Mouse (Mus musculus) WW6 (cell line): Measurements from ENCODE around the gene St3gal2.
"Not testable (repeated sequence)": the region's sequence is repeated elsewhere in the genome, so short reads cannot be mapped to it uniquely, and the experiment has no call there.

Experiments used
- DNase-seq: peaks from one replicate; pipeline ENCODE4 v3.0.0-alpha.2; 2013; ENCODE audit warnings: low read depth, low spot score

St3gal2 gene

DNA sequence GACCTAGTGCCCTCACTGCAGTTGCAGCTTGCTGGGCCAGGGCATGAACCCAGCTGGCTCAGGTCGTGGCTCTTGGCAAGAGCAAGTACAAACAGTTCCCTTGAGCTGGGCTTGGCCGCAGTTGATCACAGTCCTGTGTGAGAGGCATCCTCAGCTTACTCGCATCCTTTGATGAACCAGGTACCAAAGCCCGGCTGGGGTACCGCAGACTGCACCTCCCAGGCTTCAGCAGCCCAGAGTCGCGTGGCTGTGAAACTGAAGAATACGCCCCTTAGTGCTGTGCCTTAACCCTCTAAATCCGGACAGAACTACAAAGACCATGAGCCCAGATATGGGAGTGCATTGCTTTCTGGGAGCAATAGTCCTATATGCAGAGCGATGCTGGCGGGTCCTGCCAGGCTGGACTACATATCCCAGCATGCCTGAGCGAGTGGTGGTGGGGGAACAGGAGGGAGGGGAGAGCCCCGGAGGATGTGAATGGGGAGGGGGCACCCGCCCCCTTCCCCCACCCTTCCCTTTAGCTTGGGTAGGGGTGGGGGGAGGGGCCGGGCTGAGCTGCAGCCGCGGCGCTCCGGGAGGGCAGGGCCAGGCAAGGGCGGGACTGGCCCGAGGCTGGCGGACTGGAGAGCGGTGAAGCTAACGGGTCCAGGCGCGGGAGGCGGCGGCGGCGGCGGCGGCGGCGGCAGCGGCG is at the start of gene St3gal2:
TSS of gene St3gal2 (plus strand) at position 582 of the 691 bp plus-strand sequence.
- peak; percentile 93 for DNase-seq

DNA sequence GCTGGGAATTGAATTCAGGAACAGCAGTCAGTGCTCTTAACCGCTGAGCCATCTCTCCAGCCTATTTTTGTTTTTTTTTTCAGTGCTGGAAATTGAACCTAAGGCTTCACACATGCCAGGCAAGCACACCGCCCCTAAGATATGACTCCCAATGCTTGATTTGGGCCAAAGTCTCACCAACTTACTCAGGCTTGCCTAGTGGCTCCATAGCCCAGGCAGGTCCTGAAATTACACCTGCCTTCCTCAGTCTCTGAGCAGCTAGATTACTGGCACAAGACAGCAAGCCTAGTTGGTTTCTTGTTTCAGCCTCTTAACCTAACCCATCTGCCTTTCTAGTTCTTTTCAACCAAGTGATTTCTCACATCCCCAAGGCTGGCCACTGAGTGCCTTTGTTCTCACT is 49.2 kb upstream of the St3gal2 start:
- DNase-seq: no peak

DNA sequence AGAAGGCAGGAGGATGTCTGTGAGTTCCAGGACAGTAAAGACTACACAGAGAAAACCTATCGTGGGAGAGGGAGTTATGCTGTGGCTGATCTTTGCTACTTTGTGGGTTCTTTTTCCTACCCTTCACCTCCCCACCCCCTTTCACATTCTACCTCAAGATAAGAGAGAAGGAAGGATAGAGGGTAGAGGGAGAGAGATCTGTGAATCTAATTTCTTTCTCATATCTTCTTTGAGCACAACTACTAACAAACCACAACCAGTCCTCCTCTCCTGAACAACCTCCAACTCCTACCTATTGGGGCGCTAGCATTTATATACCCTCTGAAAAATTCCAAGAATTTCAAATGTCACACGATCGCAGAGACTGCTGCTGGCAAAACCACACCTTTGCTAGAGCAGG is 41.9 kb upstream of the St3gal2 start:
- no peak for DNase-seq

DNA sequence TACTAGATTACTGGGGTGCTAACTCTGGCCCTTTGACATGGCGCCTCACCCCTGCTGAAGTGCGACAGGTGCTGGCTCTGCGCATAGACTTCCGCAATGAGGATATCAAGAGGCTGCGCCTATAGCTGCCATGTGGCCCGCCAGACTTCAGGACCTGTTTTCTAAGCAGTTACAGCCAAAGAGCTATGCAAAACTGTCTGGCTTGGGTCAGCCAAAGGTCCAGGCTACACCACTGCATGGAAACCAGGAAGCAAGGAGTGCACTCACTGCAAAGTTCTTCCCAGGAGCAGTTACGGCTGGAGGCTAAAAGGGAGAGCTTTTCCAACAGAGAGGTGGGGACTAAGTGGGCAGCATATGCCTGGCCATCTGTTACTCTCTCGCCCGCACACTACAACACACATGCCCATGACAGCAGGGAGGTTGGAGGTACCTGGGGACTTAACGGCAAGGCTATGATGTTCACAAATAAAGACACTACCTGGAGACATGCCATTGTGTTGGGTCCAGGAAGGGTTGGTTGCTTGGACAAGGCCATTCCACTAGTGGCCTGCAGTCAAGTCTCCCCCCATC is 37.9 kb upstream of the St3gal2 start:
- DNase-seq: no peak

DNA sequence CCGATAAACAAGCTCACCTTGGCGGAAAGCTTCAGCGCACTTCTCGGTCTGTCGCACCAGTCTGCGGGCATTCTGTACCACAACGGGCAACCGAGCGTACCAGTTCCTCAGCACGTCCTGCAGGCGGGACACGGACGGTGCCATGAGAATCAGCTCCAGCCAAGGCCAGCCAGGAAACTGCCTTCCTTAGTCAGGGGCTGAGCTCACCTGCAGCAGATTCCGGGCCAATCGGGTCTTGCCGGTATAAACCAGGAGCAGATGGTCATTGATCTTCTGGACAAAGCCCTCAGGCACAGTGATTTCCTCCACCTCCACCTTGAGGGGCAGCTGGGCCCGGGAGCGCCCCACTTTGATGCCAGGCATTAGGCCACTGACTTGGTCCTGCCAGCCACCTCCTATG is 35.9 kb upstream of the St3gal2 start:
- DNase-seq: no peak

DNA sequence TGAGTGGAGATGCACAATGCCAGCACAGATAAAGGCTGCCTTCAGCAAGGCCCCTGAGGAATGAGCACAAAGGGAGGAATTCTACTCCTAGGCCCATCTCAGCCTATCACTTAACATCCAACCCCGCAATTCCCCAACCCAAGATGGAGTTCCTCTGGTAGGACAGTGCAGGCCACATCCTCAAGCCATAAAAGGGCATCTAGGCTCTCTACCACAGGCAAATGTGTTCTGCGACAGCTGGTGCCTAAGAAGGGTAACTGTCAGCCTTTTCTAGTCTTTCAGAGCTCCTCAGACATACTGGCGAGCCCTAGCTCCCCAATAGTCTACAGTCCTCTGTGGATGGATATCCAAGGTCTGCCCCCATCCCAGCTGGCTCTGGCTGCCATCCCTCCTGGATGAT is 33.1 kb upstream of the St3gal2 start:
- no peak for DNase-seq

DNA sequence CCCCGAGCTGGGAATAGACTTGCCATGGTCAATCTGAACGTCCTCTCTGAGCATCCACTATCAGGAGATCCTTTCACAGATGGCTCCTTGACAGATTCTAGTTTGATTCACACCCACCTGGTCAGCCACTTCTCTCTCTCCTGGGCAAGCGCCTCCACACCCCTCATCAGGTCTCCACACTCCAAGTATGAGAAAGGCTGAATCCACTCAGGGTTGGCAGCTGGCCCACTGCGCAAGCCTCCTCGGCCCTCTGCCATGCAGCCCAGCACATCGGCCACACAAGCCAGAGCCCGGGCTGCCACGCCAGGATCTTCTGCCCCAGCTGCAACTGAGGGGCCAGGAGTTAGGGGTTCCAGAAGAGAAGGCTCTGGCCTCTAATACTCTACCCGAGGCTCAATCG is 32.2 kb upstream of the St3gal2 start:
- no peak for DNase-seq

DNA sequence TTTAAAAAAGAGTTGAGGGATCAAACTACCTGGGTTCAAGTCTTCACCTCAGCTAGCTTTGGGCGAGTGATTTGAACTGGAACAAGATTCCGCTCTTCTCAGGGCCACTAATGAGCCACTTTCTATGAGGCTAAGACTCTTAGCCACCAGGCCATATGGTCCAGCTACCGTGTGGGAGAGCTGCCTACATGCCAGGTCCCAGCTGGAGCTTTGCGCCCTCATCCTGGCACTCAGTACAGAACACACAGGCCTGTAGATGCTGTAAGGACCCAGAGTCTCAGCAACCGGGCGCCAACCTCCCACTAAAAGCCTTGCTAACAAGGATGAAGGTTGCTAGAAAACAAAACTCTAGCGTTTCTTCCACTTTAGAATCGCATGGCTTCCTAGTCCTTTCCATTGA is 31.3 kb upstream of the St3gal2 start:
- DNase-seq: no peak

DNA sequence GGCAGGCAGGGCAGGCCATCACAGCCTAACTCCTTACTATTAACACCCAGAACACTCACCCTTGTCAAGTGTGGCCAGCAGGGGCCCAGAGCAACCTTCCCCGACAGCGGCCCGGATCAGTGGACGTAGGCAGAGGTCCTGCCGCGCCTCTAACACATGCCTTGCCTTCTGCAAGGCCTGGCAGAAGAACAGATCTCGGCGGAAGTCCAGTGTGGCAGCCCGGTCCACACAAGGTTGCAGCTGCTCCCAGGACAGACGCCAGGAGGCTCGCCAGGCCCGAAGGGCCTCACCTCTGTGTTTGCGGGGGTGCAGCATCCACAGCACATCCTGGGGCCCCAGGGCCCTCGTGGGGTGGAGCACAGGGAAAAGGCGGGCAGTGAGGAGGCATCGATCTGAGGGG is 30.9 kb upstream of the St3gal2 start:
- DNase-seq: no peak

DNA sequence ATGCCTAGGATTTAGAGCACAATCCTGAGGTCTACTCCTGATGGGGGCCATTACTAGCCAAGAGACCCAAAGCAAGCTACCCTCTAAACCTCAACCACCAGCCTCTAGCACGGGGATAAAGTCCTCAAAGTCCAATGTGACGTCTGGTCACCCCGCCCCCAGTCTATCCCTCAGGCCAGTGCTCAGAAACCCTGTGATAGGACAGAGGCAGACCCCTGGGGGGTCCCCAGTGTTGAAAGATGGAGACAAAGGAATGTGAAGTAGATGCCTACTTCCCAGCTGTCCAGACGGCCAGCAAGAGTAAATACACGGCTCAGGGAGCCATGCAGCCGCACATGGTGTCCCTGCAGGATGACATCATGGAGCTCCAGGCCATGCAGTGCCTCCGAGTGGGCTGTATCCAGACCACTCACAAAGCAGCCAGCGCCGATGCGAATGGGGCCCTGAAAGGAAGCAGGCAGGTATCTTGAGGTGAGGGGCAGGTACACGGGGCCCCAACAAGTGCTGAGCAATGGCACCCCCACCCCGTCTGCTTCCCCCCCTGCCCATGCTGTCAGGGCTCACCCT is 29.7 kb upstream of the St3gal2 start:
- no peak for DNase-seq

DNA sequence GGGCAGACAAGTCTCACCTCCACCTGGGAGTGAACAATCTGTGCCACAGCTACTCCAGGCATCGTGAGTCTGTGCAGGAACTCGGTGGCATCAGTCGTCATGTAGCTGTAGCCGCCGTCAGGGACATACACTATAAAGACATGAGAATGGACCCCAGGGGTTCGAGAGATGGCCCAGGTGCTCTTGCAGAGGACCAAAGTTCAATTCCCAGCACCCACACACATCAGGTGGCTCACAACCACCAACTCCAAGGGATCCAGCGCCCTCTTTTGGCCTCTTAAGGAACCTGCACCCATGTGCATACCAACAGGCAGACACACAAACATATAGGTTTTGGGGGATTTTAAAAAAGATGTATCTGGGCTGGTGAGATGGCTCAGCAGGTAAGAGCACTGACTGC is 27.7 kb upstream of the St3gal2 start:
- DNase-seq: no peak

DNA sequence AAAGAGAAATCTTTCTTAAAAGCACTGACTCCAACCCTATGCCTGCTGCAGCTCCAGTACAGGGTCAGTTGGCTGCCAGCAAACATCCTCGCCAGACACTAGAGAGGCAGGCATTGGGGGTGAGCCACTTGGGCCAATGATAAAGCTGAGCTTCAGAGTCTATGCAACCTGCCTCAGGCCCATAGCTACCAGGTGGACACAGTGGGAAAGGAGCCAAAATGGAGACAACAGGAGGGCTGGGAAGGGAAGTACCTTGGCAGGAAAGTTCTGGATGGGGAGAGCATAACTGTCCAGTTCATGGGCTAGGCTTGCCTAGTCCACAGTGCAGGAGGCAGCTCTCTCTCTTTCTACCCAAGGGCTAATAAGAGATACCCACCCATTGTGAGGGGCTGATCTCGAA is 26.8 kb upstream of the St3gal2 start:
- DNase-seq: no peak

DNA sequence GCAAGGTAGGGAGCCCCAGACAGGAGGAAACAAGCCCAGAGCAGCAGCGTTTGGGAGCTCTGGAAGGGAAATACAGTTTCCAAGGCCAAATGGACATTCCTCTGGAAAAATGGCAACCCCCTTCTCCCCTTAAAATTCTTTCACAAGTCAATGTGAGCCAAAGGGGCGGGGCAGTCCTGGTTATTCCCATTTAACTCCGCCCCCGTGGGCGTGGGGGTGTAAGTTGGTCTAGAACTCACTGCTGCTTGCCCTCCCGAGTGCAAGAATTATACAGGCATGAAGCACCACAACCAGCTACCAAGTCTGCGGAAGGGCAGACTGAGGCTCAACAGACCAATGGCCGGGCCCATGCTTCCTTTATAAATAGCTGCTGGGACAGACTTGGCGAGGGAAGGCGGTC is 24.9 kb upstream of the St3gal2 start:
- DNase-seq: no peak

DNA sequence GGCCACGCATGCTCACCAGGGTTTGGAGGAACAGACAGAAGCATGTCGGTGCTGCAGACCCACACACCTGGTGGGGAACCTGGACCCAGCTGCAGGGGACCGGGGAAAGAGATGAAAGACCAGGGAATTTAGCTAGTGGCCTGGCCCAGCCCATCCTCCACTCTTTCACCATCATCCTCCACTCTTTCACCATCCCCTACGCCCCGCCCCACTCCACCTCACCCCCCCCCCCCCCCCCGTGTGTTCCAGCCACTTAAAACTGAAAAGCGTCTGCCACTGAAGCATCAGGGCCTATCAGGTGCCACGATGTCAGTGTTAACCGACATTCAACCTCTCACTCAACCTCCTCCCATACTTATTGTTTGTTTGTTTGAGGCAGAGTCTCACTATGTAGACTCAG is 24.5 kb upstream of the St3gal2 start:
- DNase-seq: no peak

DNA sequence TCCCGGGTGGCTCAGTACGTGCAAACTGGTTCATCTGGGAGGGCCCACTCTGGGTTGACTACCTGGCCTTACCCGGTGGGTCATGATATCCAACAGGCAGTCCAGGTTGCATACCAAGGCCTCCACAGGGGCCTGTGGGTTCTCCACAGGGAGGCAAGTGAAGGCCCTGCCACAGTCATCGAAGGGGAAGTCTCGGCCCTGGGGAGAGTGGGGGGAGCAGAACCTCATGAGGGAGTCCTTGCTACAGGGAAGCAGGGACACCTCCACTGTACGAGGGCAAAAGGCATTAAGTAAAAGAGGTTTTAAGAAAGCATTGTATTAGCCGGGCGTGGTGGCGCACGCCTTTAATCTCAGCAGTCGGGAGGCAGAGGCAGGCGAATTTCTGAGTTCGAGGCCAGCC is 23.9 kb upstream of the St3gal2 start:
- no peak for DNase-seq

DNA sequence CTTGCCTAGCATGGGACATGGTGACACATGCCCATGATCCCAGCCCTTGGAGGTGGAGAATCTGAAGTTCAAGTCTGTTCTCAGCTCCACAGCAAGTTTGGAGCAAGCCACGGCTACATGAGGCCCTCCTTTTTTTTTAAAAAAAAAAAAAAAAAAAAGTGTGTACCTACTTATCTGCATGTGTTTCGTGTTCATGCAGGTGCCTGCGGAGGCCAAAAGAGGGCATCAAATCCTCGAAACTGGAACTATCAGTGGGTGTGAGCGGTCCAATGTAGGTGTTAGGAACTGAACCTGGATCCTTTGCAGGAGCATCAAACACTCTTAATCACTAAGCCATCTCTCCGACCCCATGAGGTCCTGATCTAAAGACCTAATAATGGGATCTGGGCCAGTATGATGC is 22.2 kb upstream of the St3gal2 start:
- DNase-seq: no peak

DNA sequence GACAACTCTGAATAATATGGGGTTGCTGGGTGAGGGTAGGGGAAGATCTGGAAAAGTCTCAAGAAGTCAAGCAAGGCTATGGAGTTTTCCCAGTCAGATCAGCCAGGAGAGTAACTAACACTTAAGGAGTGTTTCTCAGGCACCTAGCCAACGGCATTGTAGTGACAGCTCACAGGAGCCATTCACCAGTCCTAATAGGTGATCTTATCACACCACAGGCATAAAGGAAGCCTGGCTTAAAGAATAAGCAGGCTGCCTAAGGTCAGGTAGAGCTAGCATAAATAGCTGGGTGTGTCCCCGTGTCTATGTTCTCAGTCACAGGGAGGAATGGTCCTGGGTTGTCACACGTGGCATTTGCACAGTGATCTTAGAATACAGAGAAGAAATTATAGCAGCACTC is 18.7 kb upstream of the St3gal2 start:
- no peak for DNase-seq

DNA sequence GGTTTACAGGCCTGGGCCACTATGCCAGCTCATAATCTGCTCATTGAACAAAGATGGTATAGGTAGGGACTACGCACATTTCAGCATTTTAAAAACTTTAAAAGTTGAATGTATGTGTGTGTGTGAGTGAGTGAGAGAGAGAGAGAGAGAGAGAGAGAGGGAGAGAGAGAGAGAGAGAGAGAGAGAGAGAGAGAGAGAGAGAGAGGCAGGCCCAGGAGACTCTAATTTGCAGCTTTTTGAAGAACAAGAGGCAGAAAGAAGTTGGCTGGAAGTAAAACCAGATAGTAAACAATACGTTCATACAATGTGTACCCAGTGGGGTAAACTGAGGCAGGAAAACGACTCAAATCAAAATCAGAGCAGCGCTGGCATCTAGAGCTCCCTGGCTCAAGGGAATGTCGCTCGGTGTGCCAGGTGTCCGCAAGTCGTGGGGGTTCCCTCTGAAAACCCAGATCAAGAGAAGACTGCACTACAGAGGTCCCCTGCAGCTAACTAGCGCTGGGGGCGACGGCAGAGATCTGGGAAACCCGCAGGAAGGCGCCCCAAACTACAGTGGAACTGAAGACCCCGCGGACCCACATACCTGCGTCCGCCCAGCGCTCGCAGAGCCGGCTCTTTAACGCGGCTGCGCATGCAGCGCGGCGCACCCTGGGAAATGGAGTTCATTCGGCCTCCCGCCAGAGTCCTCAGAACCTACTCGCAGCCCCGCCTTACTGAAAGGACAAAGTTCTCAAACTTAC is 17.7 kb upstream of the St3gal2 start, which contains the start of gene Fuk:
TSS of gene Fuk (minus strand) at position 650 of the 740 bp plus-strand sequence.
- DNase-seq: peak; percentile 65

DNA sequence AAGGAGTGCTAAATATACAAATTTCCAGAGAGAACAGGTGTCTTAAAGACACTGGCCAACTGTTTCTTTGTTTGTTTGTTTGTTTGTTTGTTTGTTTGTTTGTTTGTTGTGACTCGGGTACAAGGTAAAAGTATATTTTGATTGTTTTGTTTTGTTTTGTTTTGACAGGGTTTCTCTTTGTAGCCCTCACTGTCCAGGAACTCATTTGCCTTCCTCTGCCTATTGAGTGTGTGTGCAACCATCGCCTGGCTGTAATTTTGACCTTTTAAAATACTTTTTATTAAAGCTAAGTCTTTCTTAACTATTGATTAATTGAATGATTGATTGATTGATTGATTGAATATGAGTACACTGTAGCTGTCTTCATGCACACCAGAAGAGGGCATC is 17.1 kb upstream of the St3gal2 start:
- DNase-seq: no peak

DNA sequence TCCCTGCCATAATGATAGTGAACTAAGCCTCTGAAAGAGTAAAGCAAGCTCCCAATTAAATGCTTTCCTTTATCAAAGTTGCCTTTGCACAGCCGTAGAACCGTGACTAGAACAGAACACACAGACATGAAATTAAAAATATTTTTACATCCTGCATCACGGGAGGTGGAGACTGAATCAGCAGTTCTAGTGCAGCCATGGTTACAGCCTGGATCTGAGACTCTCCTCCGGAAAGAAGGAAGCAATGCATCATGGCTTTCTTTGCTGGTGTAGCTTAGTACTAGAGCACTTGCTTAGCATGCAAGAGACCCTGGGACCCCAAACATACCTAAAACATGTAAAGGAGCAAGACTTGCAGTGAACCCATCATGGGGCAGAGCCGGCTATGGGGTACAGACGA is 14.3 kb upstream of the St3gal2 start:
- no peak for DNase-seq

DNA sequence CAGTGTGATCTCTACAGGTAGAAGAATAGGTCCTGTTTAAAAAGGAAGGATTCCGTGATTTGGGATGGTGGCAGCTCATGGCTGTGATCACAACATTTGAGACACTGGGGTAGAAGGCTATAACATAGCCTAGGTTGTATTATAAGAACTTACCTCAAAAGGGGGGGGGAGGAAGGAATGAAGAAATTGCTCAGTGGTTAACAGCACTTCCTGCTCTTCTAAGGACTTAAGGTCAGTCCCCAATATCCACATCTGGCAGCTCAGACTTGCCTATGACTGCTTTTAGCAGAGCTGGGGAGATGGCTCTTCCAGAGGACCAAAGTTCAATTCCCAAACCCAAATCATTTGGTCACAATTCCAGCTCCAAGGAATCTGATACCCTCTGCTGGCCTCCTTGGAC is 13.0 kb upstream of the St3gal2 start:
- no peak for DNase-seq

DNA sequence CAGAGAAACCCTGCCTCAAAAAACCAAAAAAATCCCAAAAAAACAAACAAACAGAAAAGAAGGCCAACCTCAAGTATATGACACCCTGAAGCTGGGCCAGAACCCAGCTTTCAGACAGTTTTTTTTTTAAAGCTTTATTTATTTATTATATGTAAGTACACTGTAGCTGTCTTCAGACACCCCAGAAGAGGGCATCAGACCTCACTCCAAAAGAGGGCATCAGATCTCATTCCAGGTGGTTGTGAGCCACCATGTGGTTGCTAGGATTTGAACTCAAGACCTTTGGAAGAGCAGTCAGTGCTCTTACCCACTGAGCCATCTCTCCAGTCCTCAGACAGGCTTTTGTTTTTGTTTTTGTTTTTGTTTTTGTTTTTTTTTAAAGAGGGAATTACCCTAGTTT is 9.9 kb upstream of the St3gal2 start:
- not testable (repeated sequence) for DNase-seq
